Mouse (Mus musculus) hindbrain, embryonic 14.5 days (tissue): ENCODE data around the gene Rtl5. TPM values are rescaled to one million over a fixed set of nuclear protein-coding genes. Genes with fewer than 3 reads are reported as not detected.

ENCODE experiments used
- ATAC-seq: fragments of 200-750 bp; cut with Nextera tagmentation; 2 replicates; pipeline ENCODE4 v1.8.0; 2017; ENCODE audit warnings: moderate number of reproducible peaks, mild to moderate bottlenecking, moderate TSS enrichment, moderate library complexity; ENCODE audit not compliant: low FRiP score
- DNase-seq: peaks from one replicate; pipeline ENCODE4 v3.0.0-alpha.2; 2015; ENCODE audit warnings: low spot score
- H3K27ac ChIP-seq: fragments of 300-500 bp; sonication (generic); 2 replicates; pipeline ENCODE4 v1.5.1; 2014; ENCODE audit warnings: mild to moderate bottlenecking, moderate library complexity
- H3K27me3 ChIP-seq: fragments of 300-500 bp; sonication (generic); 2 replicates; pipeline ENCODE4 v1.6.1; 2014; ENCODE audit warnings: mild to moderate bottlenecking, low read length, mixed read lengths; ENCODE audit not compliant: control insufficient read depth, insufficient read depth
- H3K36me3 ChIP-seq: fragments of 300-500 bp; sonication (generic); replicated peaks from 2 replicates; pipeline ENCODE4 v1.6.1; 2014; ENCODE audit not compliant: control insufficient read depth, insufficient read depth
- H3K4me1 ChIP-seq: fragments of 300-500 bp; sonication (generic); replicated peaks from 2 replicates; pipeline ENCODE4 v1.6.1; 2014; ENCODE audit warnings: antibody characterized with exemption, low read length, mixed read lengths; ENCODE audit not compliant: control insufficient read depth, insufficient read depth
- H3K4me2 ChIP-seq: fragments of 300-500 bp; sonication (generic); replicated peaks from 2 replicates; pipeline ENCODE4 v1.6.1; 2014; ENCODE audit warnings: mild to moderate bottlenecking, moderate library complexity
- H3K4me3 ChIP-seq: fragments of 300-500 bp; sonication (generic); replicated peaks from 2 replicates; pipeline ENCODE4 v1.5.1; 2014; ENCODE audit warnings: mild to moderate bottlenecking, low read length
- H3K9ac ChIP-seq: fragments of 300-500 bp; sonication (generic); 2 replicates; pipeline ENCODE4 v1.6.1; 2014
- H3K9me3 ChIP-seq: fragments of 300-500 bp; sonication (generic); 2 replicates; pipeline ENCODE4 v1.6.1; 2016; ENCODE audit warnings: low read length; ENCODE audit not compliant: control insufficient read depth
- WGBS: fragments of 180-500 bp; shearing (Covaris S2); extraction: QIAGEN DNeasy Blood & Tissue Kit; methylation state at CpG from one replicate; pipeline ENCODE4 v1.1.7; 2014; 5-methylcytosine and 5-hydroxymethylcytosine counted together
- polyA plus RNA-seq: library from polyadenylated mRNA; unstranded; fragments of >200 nt; fragmentation: Nextera tagmentation; extraction: Ambion mirVana; gene quantifications from 2 replicates; pipeline ENCODE4 v1.2.1, GENCODE M21; 2014

Rtl5 gene
- polyA plus RNA-seq, 1 experiment from 2014 or later, result 3.2 TPM

GRCm38 (mm10) chrX:102054009-102054408 lies 17.1 kb downstream of the Rtl5 start:
- Histone ChIP-seq H3K27ac (no peak overlapping the region), H3K9ac (no peak overlapping the region), H3K27me3 (no peaks in the 10 kb centered on the region), H3K4me1 (no peaks in the 10 kb centered on the region), H3K36me3 (no peaks in the 10 kb centered on the region), H3K4me2 (no peak overlapping the region), H3K4me3 (no peak overlapping the region), H3K9me3 (no peaks in the 10 kb centered on the region)
- DNase-seq (no peak), ATAC-seq (no peak)
- WGBS, result 91% methylated on average over 4 of the region's 4 CpGs

GRCm38 (mm10) chrX:102053371-102053770 lies 17.7 kb downstream of the Rtl5 start:
- Histone ChIP-seq H3K4me1 (no peaks in the 10 kb centered on the region), H3K4me3 (no peak overlapping the region), H3K9me3 (no peaks in the 10 kb centered on the region), H3K27ac (no peak overlapping the region), H3K9ac (no peak overlapping the region), H3K4me2 (no peak overlapping the region), H3K36me3 (no peaks in the 10 kb centered on the region), H3K27me3 (no peaks in the 10 kb centered on the region)
- WGBS, result 85% methylated on average over 2 of the region's 2 CpGs
- DNase-seq, result no peak
- no peak for ATAC-seq

DNA sequence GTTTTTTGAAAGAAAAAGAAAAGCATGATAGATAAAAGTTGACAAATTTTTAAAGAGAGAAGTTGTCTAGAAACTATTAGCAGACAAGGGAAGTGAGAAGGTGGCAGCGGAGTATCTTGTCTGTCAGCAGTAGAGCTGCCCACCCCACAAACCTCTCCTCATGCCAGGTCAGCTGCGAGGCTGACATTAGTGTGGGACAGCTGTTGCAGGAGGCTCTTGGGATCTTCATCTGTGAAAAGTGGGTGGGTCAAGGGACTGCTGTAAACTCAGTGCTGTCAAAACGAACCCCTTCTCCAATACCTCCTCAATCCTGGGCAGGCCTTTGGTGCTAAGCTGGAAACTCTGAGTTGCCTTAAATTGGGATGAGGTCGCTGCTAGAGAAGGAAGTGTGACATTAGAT lies 19.9 kb downstream of the Rtl5 start:
- WGBS, result 86% methylated on average over 4 of the region's 4 CpGs
- DNase-seq (no peak), ATAC-seq (no peak)
- Histone ChIP-seq H3K4me2 (no peak overlapping the region), H3K9ac (no peak overlapping the region), H3K9me3 (no peaks in the 10 kb centered on the region), H3K4me1 (no peaks in the 10 kb centered on the region), H3K27me3 (no peaks in the 10 kb centered on the region), H3K4me3 (no peak overlapping the region), H3K27ac (no peak overlapping the region), H3K36me3 (no peaks in the 10 kb centered on the region)

DNA sequence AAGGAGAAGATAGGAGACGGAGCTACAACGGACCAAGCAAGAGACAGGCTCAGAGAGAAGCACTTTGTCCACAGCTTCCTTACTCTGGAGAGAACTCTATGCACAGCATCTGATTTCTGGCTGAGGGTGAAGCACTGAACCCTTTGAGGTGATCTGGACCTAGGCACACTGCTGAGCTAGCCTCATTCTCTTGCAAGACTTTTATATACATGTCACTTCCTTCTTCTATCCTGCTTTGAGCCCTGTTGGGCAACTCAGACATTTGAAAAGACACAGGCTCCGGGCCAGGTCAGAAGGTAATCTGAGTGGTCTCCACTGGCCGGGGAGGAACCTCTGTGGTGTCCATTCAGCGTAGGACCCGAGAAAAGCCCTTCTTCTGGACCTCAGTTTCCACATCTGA lies 20.6 kb downstream of the Rtl5 start:
- ATAC-seq (no peak), DNase-seq (no peak)
- H3K27ac ChIP-seq, result no peak overlapping the region
- H3K4me3 ChIP-seq, result no peak overlapping the region
- WGBS, result 84% methylated on average over 6 of the region's 6 CpGs
- H3K4me1 ChIP-seq, result no peaks in the 10 kb centered on the region
- no peaks in the 10 kb centered on the region for H3K27me3 ChIP-seq
- no peak overlapping the region for H3K4me2 ChIP-seq
- H3K9me3 ChIP-seq, result no peaks in the 10 kb centered on the region
- H3K9ac ChIP-seq, result no peak overlapping the region
- H3K36me3 ChIP-seq, result no peaks in the 10 kb centered on the region

DNA sequence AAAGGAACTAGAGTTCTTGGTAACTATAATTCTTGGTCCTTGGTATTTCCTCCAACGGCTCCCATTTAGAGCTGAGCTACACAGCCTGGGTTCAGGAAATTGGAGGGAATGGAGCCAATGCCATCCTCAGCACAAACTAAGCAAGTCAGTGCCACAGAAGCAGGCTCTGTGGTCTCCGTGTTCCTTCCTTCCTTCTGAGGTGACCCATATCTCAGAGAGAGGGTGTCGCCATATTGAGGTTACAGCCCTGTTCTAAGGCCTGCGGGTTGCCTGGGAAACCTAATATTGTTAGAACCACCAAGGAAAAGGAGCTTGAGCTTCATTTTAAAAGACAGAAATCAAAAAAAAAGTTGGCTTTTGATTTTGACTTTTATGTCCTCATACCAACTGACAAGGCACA lies 28.7 kb downstream of the Rtl5 start:
- 85% methylated on average over 4 of the region's 4 CpGs for WGBS
- Histone ChIP-seq H3K4me3 (no peak overlapping the region), H3K4me1 (no peaks in the 10 kb centered on the region), H3K4me2 (no peak overlapping the region), H3K9ac (no peak overlapping the region), H3K27ac (no peak overlapping the region), H3K36me3 (no peaks in the 10 kb centered on the region), H3K27me3 (no peaks in the 10 kb centered on the region), H3K9me3 (no peaks in the 10 kb centered on the region)
- DNase-seq (no peak), ATAC-seq (no peak)

DNA sequence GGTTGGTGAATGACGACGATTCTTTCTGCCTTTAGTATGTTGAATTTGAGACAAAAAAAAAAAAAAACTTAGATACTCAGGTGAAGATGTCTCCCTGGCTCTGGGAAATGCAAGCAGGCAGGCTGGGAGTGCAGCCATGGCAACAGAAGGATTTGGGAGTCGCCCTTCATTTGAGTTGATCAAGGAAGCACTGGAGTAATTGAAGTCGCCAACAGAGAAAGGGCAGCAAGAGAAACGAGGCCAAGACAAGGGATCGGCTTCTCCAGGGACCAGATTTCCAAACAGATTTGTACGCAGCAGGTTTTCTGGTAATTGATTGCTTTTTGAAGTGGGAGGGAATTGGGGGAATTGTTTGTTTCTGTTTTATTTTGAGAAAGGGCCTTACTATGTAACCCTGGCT lies 29.5 kb downstream of the Rtl5 start:
- Histone ChIP-seq H3K27ac (no peak overlapping the region), H3K9ac (no peak overlapping the region), H3K9me3 (no peaks in the 10 kb centered on the region), H3K4me3 (no peak overlapping the region), H3K4me2 (no peak overlapping the region), H3K36me3 (no peaks in the 10 kb centered on the region), H3K4me1 (no peaks in the 10 kb centered on the region), H3K27me3 (no peaks in the 10 kb centered on the region)
- 63% methylated on average over 7 of the region's 7 CpGs for WGBS
- no peak for DNase-seq
- ATAC-seq, result no peak

DNA sequence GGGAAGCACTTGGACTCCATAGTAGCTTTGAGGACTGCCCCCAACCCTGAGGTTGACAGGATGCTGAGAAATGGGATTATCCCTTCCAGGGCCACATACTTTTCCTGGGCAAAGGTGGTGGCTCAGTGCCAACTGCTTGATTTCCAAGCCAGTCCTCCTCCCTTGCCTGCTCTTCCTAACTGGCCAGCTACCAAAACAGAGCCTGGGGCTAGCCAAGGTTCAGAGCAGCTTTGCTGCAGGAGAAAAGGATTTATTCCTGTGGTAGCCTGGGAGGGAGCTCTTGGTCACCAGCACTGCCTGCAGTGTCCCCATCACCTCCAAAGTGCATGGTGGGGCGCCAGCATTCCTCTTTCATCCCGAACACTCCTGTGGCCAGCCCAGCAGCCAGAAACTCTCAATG lies 33.6 kb downstream of the Rtl5 start:
- DNase-seq (no peak), ATAC-seq (no peak; the same call in 1 of the 2 replicates)
- no peak overlapping the region for H3K4me3 ChIP-seq

DNA sequence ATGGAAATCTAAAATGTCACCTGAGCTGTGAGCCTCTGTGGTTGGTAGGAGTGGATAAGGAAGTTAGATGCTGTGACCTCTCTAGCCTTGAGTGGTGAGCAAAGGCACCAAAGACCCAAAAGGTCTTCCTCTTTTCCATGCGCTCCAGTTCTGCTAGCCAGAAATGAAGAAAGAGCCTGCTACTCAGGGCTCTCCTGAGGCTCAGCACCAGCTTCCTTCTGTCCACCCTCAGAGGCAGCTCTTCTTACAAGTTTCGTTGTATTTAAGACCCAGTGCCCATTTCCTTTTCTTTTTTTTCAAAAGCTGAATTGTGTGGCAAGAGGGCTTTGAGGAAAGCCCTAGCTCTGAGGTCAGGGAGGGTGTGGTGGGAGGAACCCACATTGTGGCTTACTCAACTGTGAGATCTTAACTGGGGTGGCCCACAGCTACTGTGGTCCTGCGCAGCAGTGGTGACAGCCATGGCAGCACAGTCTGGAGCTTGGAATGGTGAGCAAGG lies 34.2 kb downstream of the Rtl5 start:
- Histone ChIP-seq H3K4me3 (no peak overlapping the region), H3K4me1 (peaks cover 3% of the 10 kb centered on the region; the same call in 1 of the 2 replicates), H3K9me3 (no peaks in the 10 kb centered on the region), H3K4me2 (no peak overlapping the region), H3K27ac (no peak overlapping the region), H3K27me3 (peaks cover 11% of the 10 kb centered on the region; the same call in 1 of the 2 replicates), H3K36me3 (no peaks in the 10 kb centered on the region), H3K9ac (no peak overlapping the region)
- ATAC-seq (no peak), DNase-seq (no peak)
- 71% methylated on average over 3 of the region's 3 CpGs for WGBS

More for the DNA sequence above, 33.6 kb downstream of the Rtl5 start:
- H3K9ac ChIP-seq, result no peak overlapping the region
- no peak overlapping the region for H3K4me2 ChIP-seq
- H3K27ac ChIP-seq, result no peak overlapping the region
- no peaks in the 10 kb centered on the region for H3K9me3 ChIP-seq
- peaks cover 11% of the 10 kb centered on the region; the same call in 1 of the 2 replicates for H3K27me3 ChIP-seq
- H3K36me3 ChIP-seq, result no peaks in the 10 kb centered on the region
- 81% methylated on average over 2 of the region's 2 CpGs for WGBS
- no peaks in the 10 kb centered on the region for H3K4me1 ChIP-seq

GRCm38 (mm10) chrX:102035671-102036070 lies 35.4 kb downstream of the Rtl5 start:
- 50% methylated on average over 3 of the region's 3 CpGs for WGBS
- Histone ChIP-seq H3K4me1 (peaks cover 5% of the 10 kb centered on the region; the same call in 1 of the 2 replicates), H3K27me3 (peaks cover 11% of the 10 kb centered on the region; the same call in 1 of the 2 replicates), H3K9ac (no peak overlapping the region), H3K36me3 (no peaks in the 10 kb centered on the region), H3K27ac (no peak overlapping the region), H3K4me3 (no peak overlapping the region), H3K4me2 (no peak overlapping the region), H3K9me3 (no peaks in the 10 kb centered on the region)
- no peak for ATAC-seq
- DNase-seq, result no peak

DNA sequence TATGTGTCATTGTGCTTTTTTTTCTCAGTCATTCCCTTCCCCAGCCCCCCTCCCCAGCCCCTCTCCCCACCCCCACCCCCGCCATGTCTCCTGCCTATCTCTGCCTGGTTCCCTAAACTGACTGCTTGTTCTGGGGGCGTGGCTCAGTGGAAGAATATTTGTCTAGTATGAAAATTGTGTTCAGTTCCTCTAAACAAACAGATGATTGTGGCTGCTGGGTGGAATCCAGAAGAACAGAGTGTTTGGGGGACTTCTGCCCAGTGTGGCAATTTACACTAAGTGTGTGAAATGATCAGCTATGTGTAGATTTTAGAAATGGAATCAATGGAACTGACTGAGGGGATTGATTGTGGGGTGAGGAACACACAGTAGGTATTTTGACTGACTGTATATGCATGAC lies 37.5 kb downstream of the Rtl5 start:
- H3K4me1 ChIP-seq, result peaks cover 5% of the 10 kb centered on the region; the same call in 1 of the 2 replicates
- H3K4me2 ChIP-seq, result no peak overlapping the region
- no peaks in the 10 kb centered on the region for H3K9me3 ChIP-seq
- H3K27me3 ChIP-seq, result peaks cover 17% of the 10 kb centered on the region
- no peak overlapping the region for H3K27ac ChIP-seq
- H3K4me3 ChIP-seq, result no peak overlapping the region
- no peaks in the 10 kb centered on the region for H3K36me3 ChIP-seq
- ATAC-seq, result no peak
- no peak for DNase-seq
- 76% methylated on average over 2 of the region's 2 CpGs for WGBS
- no peak overlapping the region for H3K9ac ChIP-seq
